Mouse (Mus musculus) limb, embryonic 11.5 days (tissue): ENCODE results near the gene Thsd1. TPM values are rescaled to one million over a fixed set of nuclear protein-coding genes. Genes with fewer than 3 reads are reported as not detected.
A peak's percentile ranks its signal among the peaks of the same experiment; 100 is the strongest.
"Not testable (repeated sequence)": the region's sequence is repeated elsewhere in the genome, so short reads cannot be mapped to it uniquely, and the experiment has no call there.

Experiments
- ATAC-seq: fragments of 200-750 bp; cut with Nextera tagmentation; 2 replicates; pipeline ENCODE4 v1.8.0; 2017; ENCODE audit warnings: low read depth; ENCODE audit not compliant: insufficient number of reproducible peaks, low FRiP score, low TSS enrichment
- DNase-seq: peaks from one replicate; pipeline ENCODE4 v3.0.0-alpha.2; 2015; ENCODE audit warnings: low spot score
- H3K27ac ChIP-seq: fragments of 300-500 bp; sonication (generic); replicated peaks from 2 replicates; pipeline ENCODE4 v1.5.1; 2014; ENCODE audit warnings: low read depth, mild to moderate bottlenecking, low read length
- H3K27me3 ChIP-seq: fragments of 300-500 bp; sonication (generic); 2 replicates; pipeline ENCODE4 v1.6.1; 2014; ENCODE audit warnings: mild to moderate bottlenecking, low read length, mixed read lengths; ENCODE audit not compliant: control insufficient read depth, insufficient read depth
- H3K36me3 ChIP-seq: fragments of 300-500 bp; sonication (generic); 2 replicates; pipeline ENCODE4 v1.6.1; 2014; ENCODE audit warnings: mild to moderate bottlenecking, low read length, moderate library complexity, mixed read lengths; ENCODE audit not compliant: control insufficient read depth, insufficient read depth
- H3K4me1 ChIP-seq: fragments of 300-500 bp; sonication (generic); 2 replicates; pipeline ENCODE4 v1.6.1; 2014; ENCODE audit warnings: low read length, mixed read lengths; ENCODE audit not compliant: control insufficient read depth, insufficient read depth
- H3K4me2 ChIP-seq: fragments of 300-500 bp; sonication (generic); 2 replicates; pipeline ENCODE4 v1.6.1; 2014; ENCODE audit warnings: low read depth, mild to moderate bottlenecking, moderate library complexity; ENCODE audit not compliant: severe bottlenecking
- H3K4me3 ChIP-seq: fragments of 300-500 bp; sonication (generic); 2 replicates; pipeline ENCODE4 v1.5.1; 2014; ENCODE audit warnings: low read depth, low read length
- H3K9ac ChIP-seq: fragments of 300-500 bp; sonication (generic); 2 replicates; pipeline ENCODE4 v1.6.1; 2014; ENCODE audit warnings: mild to moderate bottlenecking, low read length
- H3K9me3 ChIP-seq: fragments of 300-500 bp; sonication (generic); 2 replicates; pipeline ENCODE4 v1.6.1; 2016; ENCODE audit warnings: low read length; ENCODE audit not compliant: control insufficient read depth
- WGBS: fragments of 180-500 bp; shearing (Covaris S2); extraction: QIAGEN DNeasy Blood & Tissue Kit; methylation state at CpG from one replicate; pipeline ENCODE4 v1.1.7; 2014; 5-methylcytosine and 5-hydroxymethylcytosine counted together
- polyA plus RNA-seq: library from polyadenylated mRNA; unstranded; fragments of >200 nt; fragmentation: Nextera tagmentation; extraction: Ambion mirVana; gene quantifications from 2 replicates; pipeline ENCODE4 v1.2.1, GENCODE M21; 2014

Gene Thsd1
- polyA plus RNA-seq, 1 experiment from 2014 or later, result 8.8 TPM

- no peaks in the 10 kb centered on the region for H3K36me3 ChIP-seq
- no peaks in the 10 kb centered on the region for H3K27me3 ChIP-seq
- H3K4me2 ChIP-seq, result no peak overlapping the region
- no peaks in the 10 kb centered on the region for H3K4me1 ChIP-seq
- H3K9ac ChIP-seq, result no peak overlapping the region
- no peak overlapping the region for H3K4me3 ChIP-seq
- WGBS, result 78% methylated on average over 10 of the region's 10 CpGs
- ATAC-seq (no peak), DNase-seq (no peak)
- H3K9me3 ChIP-seq, result no peaks in the 10 kb centered on the region
- no peak overlapping the region for H3K27ac ChIP-seq
These were observed 47.5 kb downstream of the Thsd1 start for GRCm38 (mm10) chr8:22274641-22275040.

DNA sequence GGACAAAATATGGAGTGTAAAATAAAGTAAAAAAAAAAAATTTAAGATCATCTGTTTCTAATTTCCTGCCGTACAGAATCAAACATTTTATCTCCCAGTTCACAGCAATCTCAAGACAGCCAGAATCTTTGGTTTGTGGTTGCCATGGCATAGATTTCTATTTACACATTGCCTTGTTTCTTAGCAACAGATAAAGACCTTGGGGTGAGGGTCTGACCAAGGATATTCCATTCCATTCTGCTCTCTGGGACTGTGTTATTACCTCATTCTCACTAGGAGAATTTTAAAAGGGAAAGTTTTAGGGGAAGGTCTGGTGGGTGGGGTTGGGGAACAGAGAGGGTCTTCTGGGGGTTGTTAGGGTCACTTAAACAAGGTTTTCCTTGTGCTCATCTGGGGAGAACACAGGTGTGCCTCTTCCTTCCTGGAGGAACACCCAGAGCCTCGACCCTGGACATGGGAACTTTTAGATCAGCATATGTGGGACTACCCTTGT, 55.9 kb downstream of the Thsd1 start, which contains the start of gene Tpte:
Gene Tpte, plus strand, starts transcription at position 443 of the 493 bp plus-strand sequence.
- ATAC-seq, result no peak
- no peaks in the 10 kb centered on the region for H3K4me1 ChIP-seq
- no peak within 1 kb of the TSS for H3K27ac ChIP-seq

DNA sequence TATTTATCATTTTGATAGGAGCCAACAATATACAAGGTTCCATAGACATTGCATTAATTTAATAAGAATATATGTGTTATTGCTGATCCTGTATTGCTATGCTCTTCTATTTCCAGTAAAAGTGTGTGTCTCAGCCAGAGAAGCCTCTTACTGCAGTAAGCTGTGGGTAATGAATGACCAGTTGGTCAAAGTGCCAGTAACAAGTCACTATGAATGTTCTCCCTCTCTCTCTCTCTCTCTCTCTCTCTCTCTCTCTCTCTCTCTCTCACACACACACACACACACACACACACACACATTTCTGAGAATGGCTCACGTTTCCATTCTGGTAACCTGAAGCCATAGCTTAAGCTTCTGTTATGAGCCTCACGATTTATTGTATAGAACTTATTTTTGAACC, 75.2 kb downstream of the Thsd1 start:
- Histone ChIP-seq H3K36me3 (no peaks in the 10 kb centered on the region), H3K9me3 (no peaks in the 10 kb centered on the region), H3K9ac (no peak overlapping the region), H3K27me3 (no peaks in the 10 kb centered on the region), H3K4me2 (no peak overlapping the region), H3K4me1 (0 out of 2 replicates have a peak, but pooled peaks cover 2% of the 10 kb centered on the region), H3K4me3 (no peak overlapping the region), H3K27ac (no peak overlapping the region)
- DNase-seq (no peak), ATAC-seq (no peak)
- WGBS, result 51% methylated on average over 2 of the region's 2 CpGs

More for the DNA sequence above, 55.9 kb downstream of the Thsd1 start, which contains the start of gene Tpte:
- no peaks in the 10 kb centered on the region for H3K9me3 ChIP-seq
- H3K4me2 ChIP-seq, result no peak within 1 kb of the TSS
- H3K27me3 ChIP-seq, result no peaks in the 10 kb centered on the region
- DNase-seq, result no peak
- 57% methylated on average over 2 of the region's 2 CpGs for WGBS
- no peak within 1 kb of the TSS for H3K4me3 ChIP-seq
- H3K9ac ChIP-seq, result no peak within 1 kb of the TSS
- H3K36me3 ChIP-seq, result no peaks in the 10 kb centered on the region

- Histone ChIP-seq H3K27ac (no peak overlapping the region), H3K36me3 (no peaks in the 10 kb centered on the region), H3K9me3 (no peaks in the 10 kb centered on the region), H3K9ac (no peak overlapping the region), H3K27me3 (no peaks in the 10 kb centered on the region), H3K4me1 (0 out of 2 replicates have a peak, but pooled peaks cover 2% of the 10 kb centered on the region), H3K4me3 (no peak overlapping the region), H3K4me2 (peak overlapping the region; percentile 32)
- WGBS, result 29% methylated on average over 7 of the region's 7 CpGs
- DNase-seq, result peak; percentile 40
- ATAC-seq, result no peak
These were observed 75.8 kb downstream of the Thsd1 start for GRCm38 (mm10) chr8:22302896-22303306.

GRCm38 (mm10) chr8:22304045-22304444, 76.9 kb downstream of the Thsd1 start:
- H3K9ac ChIP-seq, H3K4me2 ChIP-seq, H3K9me3 ChIP-seq, H3K27me3 ChIP-seq, H3K4me1 ChIP-seq, H3K27ac ChIP-seq, DNase-seq, ATAC-seq, H3K36me3 ChIP-seq, H3K4me3 ChIP-seq: not testable (repeated sequence)
- WGBS, result 89% methylated on average over 8 of the region's 9 CpGs

GRCm38 (mm10) chr8:22306999-22307398, 79.9 kb downstream of the Thsd1 start:
- H3K27ac ChIP-seq, result no peak overlapping the region
- H3K9ac ChIP-seq, result no peak overlapping the region
- H3K4me2 ChIP-seq, result no peak overlapping the region
- H3K27me3 ChIP-seq, result no peaks in the 10 kb centered on the region
- H3K4me1 ChIP-seq, result 0 out of 2 replicates have a peak, but pooled peaks cover 2% of the 10 kb centered on the region
- no peaks in the 10 kb centered on the region for H3K36me3 ChIP-seq
- DNase-seq, result no peak
- H3K9me3 ChIP-seq, result no peaks in the 10 kb centered on the region
- no peak overlapping the region for H3K4me3 ChIP-seq
- no peak for ATAC-seq
- WGBS, result 83% methylated on average over 10 of the region's 10 CpGs

Other genes with a start within 250 kb of the Thsd1 start
- 0.78 and 0.93 TPM in 2 replicates for gene Atp7b, start 167.0 kb upstream of the Thsd1 start, polyA plus RNA-seq
- 34.5 and 43.8 TPM in 2 replicates for gene Alg11, start 166.6 kb upstream of the Thsd1 start, polyA plus RNA-seq
- not detected in 2 replicates for gene Nek5, start 102.3 kb upstream of the Thsd1 start, polyA plus RNA-seq
- gene Nek3, start 60.9 kb upstream of the Thsd1 start, polyA plus RNA-seq, result 7.9 and 8.1 TPM in 2 replicates
- gene Ckap2, start 41.5 kb upstream of the Thsd1 start, polyA plus RNA-seq, result 55.0 and 58.3 TPM in 2 replicates
- gene Vps36, start 34.5 kb upstream of the Thsd1 start, polyA plus RNA-seq, result 41.4 and 45.4 TPM in 2 replicates
- not detected in 2 replicates for gene Tpte, start 56.1 kb downstream of the Thsd1 start, polyA plus RNA-seq
- 14.6 and 16.7 TPM in 2 replicates for gene Slc25a15, start 171.3 kb downstream of the Thsd1 start, polyA plus RNA-seq
- gene Mrps31, start 184.0 kb downstream of the Thsd1 start, polyA plus RNA-seq, result 44.4 and 45.7 TPM in 2 replicates